Mouse (Mus musculus): ENCODE data around the gene Nphp1. TPM values are rescaled to one million over a fixed set of nuclear protein-coding genes. Genes with fewer than 3 reads are reported as not detected.
A peak's percentile ranks its signal among the peaks of the same experiment; 100 is the strongest.

The Nphp1 gene
- total RNA-seq, 2 experiments from 2014 or later: 17.6 to 20.1 TPM

DNA sequence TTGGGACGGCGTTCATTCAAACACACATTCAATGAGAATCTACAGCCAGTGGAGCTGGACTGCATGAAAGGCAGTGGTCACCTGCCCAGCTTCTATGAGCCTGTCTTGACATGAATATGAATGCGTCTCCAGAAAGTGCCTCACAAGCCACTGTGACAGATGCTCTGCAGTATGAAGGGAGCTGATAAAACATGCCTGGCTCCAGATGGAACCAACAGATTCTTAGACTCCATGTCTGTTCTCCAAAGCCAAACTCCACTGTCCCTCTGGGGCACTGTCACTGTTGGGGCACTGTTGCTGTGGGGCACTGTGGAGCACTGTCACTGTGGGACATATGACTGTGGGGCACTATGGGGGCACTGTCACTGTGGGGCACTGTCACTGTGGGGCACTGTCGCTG lies 34.6 kb downstream of the Nphp1 start:
- DNase-seq (ENCODE audit: low spot score in 2 of 2): no peak
- intact Hi-C loops (cut with DNase I): no loop called here

DNA sequence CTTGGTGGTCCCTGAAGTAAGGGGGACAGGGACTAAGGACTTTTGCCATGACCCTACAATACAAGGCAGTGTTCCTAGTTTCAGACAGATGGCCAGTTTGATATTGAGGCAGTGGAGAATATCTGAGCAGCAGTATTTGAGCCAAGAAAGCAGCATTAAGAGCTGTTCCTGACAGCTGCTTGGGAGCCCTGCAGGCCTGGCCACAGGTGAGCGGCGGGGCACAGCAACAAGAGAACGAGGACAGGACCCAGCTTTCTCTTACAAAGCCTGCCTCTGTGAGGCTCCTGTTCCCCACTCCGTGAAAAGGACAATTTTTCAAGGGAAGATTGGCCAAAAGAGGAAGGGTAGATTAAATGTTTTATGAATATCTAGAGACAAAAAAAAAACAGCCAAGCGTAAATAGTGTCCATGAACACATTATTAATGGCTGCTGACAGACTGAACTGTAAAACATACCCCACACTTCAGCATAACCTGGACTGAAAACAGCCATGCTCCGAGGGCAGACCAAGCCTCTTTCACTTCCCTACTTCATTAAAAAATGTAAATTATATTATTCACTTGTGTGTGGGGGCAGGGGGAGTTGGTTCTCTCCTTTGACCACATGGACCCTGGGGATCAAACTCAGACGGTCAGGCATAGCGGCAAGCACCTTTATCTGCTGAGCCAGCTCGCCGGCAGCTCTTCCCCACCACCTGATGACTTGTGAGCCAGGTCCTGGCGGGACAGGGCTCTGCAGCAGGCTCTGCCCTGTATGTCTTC lies 36.7 kb downstream of the Nphp1 start:
- no peak for DNase-seq (ENCODE audit: low spot score in 2 of 2)
- intact Hi-C loops (cut with DNase I): no loop called here

DNA sequence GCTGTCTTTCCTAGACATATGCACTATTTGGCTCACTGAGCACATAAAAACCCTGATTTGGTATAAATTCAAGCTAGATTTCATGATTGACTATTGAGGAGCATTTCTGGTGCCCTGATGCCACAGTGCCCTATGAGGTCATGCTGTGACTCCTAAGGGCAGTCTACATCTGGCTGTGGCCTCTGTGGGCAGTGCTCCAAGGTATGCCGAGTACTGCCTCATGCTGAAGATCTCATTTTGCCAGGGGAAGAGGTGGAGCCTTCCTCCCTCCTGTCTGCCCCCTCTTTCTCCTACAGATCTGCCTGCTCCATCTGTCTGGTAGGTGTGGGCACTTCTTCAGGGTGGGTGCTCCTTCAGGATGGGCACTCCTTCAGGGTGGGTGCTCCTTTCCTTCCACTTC lies 39.3 kb downstream of the Nphp1 start:
- intact Hi-C loops (cut with DNase I): no loop called here
- no peak for DNase-seq (ENCODE audit: low spot score in 2 of 2)

DNA sequence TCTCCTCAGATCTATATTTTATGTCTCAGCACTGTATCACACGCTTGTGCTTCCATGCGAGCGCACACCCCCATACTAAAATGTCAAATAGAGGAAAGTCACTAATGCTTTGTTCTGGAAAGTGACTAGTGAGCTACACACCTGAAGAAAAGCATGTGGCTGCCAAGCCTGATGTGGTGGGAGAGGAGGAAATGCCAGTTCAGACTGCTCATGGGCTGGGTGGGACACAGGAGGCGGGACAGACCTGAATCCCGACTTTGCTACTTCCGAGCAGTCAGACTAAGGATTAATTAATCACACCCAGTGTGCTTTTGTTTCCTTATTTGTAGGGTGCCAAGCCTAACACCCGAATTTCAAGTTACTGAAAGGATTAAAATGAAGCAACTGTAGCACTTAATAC lies 40.4 kb downstream of the Nphp1 start:
- no peak for DNase-seq (ENCODE audit: low spot score in 2 of 2)
- intact Hi-C loops (cut with DNase I): no loop called here

DNA sequence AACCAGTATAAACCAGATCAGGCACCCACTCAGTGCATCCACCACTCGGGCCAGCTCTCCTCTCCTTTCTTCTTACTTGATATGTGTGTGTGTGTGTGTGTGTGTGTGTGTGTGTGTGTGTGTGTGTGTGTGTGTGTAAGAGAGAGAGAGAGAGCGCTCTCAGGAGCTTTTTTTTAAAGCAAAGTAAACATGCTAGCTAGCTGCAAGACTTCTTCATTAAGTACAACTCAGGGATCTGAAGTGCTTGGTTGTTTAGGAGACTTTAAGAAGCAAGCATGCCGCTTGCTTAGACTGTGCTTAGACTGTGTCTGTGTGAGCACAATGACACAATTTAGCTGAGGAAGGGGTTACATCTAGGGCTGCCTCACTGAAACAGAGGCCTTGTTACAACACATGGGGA lies 46.1 kb downstream of the Nphp1 start:
- intact Hi-C loops (cut with DNase I): no loop called here
- DNase-seq (ENCODE audit: low spot score in 2 of 2): no peak

DNA sequence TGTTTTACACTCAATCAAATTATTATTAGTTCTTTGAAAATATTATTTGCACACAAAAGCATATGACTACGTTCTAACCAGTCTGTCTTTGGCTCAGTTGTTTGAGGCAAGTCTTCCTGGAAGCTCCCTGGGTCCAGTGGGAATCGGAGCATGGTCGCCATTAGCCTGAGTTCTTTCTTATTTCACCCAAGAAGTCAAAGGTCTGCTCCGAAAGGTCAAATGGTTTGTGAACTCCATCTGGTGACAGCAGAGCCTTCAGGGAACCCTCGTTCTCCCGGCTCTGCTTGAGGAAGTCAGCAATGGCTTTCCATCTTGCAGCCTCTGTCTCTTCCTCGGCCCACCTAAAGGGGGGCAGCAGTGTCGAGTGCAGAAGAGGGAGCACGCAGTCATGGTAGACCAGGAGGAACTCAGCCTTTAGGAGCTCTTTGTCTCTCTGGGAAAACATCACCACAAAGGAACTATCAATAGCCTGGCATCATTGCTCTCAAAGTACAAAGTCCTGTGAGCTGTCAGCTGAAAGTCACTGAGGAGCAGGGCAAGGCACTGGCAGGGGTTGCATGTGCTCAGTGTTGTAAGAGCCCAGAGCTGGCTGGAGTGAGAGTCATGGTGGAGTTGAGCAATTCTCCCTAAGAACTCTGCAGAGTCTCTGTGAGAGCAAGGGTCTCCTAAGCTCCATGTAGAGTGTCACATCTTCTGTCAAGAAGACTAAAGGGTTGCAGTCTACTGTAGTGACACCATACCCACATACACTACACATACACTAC lies 47.8 kb downstream of the Nphp1 start:
- intact Hi-C loops (cut with DNase I): no loop called here

DNA sequence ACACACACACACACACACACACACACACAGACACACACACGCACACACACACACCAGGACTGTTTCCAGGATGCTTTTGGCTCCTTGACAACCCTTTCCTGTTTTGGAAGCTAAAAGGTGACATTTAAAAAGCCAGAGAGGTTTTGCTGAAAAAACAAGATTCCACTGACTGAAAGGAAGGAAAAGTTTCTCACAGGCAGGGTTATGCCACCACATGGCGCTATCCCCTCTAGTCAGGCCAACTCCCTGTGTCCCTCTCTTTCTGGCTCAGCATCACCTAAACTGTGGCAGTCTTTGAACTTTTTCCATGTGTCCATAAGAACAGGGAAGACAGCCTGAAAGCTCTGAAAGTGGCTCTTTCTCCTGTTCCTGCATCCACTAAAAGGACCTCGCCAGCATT lies 50.8 kb downstream of the Nphp1 start:
- intact Hi-C loops (cut with DNase I): no loop called here
- DNase-seq (ENCODE audit: low spot score in 2 of 2): no peak

More for the DNA sequence above, 47.8 kb downstream of the Nphp1 start:
- DNase-seq (ENCODE audit: low spot score in 2 of 2): no peak

DNA sequence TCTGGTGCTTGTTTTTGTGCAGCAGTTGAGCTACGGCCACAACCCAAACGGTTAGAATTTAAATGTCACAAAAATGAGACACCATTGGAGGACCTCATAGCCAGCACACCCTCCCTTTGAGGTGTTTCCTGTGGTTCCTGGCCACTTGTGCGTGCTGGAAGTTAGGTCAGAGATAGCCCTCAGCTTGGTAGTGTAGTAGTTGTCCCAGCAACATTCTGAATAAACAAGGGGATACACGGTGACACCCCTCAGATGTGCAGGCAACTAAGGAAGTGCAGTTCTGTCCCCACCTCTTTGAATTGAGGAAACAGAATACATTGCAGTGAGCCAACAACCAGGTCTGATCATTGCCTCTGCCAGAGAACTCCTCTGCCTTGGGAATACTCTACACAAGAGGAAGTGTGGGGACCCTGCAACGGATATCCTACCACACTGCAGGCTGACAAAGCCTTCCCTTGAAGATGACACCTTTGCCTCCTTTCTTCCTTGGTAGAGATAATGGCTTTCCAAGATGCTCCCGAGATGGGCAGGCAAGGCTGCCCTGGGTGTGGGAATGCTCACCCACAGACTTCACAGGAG lies 52.0 kb downstream of the Nphp1 start:
- no peak for DNase-seq (ENCODE audit: low spot score in 2 of 2)
- intact Hi-C loops (cut with DNase I): no loop called here

DNA sequence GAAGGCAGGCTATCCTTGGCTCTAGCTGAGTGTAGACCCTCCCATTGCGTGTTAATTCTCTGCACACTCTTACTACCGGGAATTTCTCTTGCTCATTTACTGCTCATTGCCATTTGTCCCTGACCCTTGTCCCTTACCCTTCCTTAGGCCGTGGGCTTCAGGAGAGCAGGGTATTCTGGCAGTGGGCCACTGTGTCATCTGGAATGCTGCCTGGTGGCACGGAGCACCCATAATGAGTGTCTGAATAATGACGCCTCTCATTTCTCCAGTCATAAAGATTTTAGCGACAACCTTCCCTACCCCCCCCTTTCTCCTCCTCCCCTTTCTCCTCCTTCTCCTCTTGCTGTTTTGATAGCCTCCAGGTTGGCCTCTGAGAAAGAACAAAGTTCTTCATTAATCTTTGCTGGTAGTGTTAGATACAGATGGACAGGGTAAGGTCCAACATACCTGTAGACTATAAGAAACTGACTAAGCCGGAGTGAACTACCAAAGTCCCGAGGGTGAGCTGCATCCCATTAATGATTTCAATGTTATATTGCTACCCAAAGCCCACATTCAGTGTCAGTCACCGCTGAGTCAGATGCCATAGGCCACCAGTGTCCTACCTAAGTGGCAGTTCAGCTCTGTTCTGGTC lies 53.1 kb downstream of the Nphp1 start:
- no peak for DNase-seq (ENCODE audit: low spot score in 2 of 2)
- intact Hi-C loops (cut with DNase I): no loop called here

DNA sequence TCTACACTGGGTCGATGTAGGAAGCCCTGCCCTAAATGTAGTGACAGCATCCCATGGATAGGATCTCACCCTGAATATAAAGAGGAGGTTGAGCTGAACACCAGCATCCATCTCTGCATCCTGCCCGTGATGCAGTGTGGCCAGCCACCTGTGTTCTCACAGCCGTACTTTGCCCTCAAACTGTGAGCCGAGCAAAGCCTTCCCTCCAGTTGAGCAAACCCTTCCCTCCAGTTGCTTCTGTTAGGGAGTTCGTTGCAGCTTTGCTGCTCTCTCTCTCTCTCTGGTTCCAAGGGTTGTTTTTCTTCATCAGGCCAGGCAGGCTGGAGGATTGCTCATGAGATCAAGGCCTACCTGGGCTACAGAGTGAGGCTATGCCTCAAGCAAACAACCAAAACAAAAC lies 53.8 kb downstream of the Nphp1 start:
- no peak for DNase-seq (ENCODE audit: low spot score in 2 of 2)
- intact Hi-C loops (cut with DNase I): no loop called here

DNA sequence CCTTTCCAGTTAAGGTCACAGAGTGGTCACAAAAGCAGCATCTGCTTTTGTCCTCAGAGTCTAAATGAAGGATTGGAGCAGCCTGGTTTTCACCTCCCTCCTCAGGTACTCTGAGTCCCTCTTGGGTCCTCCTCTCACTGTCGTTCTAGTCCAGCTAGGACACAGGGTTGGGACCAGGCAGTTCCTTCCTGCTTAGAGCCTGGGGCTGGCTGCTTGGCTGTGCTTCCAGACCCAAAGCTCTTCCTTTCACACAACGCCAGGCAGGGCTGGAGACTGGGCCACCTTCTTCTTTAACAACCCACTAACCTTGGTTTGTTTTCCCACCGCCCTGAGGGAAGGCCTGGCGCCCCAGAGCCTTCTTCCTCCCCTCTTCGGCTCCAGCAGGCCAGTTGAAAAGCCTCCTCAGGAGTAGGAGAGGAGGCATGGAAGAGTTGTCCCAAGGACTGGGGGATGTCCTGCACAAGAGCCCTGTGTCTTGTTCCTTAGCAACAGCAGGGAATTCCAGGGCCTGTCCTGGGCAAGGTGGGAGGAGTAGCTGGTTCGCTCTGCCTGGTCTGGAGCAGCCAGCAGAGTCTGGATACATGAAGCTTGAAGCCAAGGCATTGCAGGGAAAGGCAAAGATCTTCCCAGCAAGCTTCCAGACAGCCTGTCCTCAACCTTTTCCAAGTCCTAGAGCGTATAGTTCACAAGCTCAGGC lies 58.2 kb downstream of the Nphp1 start:
- intact Hi-C loops (cut with DNase I): no loop called here
- no peak for DNase-seq (ENCODE audit: low spot score in 2 of 2)

DNA sequence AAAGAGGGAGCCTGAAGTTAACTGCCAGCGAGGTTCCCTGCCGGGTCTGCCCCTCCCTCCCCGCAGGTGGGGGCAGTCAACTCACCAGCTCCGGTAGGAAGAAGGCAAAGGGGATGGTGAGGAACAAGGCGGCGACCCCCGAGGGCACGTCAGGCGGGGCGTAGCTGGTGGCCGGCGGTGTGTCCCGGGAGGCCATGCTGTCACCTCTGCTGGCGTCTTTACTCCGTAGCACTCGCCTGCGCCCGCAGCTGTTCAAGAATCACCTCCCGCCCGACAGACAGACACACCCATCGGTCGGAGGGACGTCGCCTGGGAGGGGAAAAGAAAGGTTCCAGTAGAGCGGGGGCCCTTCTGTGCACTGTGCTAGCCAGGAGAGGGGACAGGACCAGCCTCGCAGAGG lies 59.0 kb downstream of the Nphp1 start, which contains the start of gene Mall:
Gene Mall, minus strand, starts transcription at position 262 of the 400 bp plus-strand sequence.
- DNase-seq (ENCODE audit: low spot score in 2 of 2): no peak
- intact Hi-C loops (cut with DNase I): no loop called here

DNA sequence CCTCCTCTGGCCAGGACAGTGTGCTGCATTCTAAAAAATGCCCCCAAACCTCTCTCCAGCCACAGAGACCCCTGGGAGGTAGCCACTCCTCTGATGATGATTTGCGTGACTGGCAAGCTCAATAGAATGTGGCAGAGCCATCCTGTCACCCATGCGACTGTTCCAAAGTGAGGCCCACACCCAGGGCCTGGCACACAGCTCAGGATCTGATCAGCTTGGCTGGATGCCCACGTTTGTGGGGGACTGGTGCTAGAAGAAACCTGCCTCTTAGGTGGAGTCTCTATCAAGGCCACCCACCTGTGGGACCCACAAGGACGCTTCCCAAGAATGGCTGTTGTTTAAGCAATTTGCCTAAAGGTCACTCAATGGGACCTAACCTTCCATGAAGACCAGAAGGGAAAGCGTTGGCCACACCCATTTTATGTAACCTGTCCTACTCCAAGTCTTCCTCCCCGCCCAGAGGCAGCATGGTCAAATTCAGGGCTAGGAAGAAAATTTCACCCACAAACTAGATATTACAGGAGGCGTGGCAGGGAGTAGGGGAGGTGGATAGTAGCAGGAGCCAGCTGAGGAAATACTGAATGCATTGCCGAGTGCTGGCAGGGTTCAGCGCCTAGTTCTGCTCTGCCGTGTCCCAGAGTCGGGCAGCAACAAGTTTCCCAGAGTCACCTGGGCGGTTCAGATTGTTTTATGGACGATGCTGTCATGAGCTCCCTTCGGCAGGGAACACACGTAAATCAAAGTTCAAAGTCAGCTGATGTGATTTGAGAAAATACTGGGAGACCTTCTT lies 59.8 kb downstream of the Nphp1 start:
- DNase-seq (ENCODE audit: low spot score in 2 of 2): no peak
- intact Hi-C loops (cut with DNase I): no loop called here

DNA sequence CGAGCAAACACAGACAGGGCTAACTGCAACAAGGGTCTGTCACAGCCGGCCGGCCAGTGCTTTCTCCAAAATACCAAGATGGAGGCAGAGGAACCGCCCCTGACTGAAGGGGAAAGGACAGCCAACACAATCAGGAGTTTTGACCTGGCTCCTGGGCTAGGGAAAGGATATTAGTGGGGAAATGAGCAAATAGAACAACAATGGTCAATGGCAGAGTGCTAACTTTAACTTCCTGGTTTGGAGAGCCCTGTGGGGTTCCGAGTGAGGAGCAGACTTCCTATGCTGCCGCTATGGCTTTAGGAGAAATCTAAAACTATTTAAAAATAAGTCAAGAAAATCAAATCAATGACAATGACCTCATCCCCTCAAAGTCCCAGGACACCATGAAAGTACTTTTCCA lies 60.6 kb downstream of the Nphp1 start:
- intact Hi-C loops (cut with DNase I): no loop called here
- DNase-seq (ENCODE audit: low spot score in 2 of 2): no peak

DNA sequence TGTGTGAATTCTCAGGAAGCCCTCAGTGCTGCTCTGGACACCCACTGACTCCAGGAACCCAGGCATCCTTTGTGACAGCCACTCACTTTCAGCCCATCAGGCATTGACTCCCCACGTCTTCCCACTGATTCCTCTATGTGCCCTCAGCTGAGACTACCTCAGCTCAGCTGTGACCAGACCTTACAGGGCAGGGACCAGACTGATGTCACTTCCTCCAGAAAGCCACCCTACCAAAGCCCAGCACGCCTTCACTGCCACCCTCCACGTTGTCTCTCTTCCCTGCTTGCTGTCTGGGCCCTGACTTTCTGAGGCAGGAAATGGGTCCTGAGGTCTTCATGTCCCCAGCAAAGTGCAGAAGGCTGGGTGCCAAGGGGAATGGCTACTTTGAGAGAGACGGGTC lies 65.5 kb downstream of the Nphp1 start:
- intact Hi-C loops (cut with DNase I): no loop called here
- DNase-seq (ENCODE audit: low spot score in 2 of 2): no peak

DNA sequence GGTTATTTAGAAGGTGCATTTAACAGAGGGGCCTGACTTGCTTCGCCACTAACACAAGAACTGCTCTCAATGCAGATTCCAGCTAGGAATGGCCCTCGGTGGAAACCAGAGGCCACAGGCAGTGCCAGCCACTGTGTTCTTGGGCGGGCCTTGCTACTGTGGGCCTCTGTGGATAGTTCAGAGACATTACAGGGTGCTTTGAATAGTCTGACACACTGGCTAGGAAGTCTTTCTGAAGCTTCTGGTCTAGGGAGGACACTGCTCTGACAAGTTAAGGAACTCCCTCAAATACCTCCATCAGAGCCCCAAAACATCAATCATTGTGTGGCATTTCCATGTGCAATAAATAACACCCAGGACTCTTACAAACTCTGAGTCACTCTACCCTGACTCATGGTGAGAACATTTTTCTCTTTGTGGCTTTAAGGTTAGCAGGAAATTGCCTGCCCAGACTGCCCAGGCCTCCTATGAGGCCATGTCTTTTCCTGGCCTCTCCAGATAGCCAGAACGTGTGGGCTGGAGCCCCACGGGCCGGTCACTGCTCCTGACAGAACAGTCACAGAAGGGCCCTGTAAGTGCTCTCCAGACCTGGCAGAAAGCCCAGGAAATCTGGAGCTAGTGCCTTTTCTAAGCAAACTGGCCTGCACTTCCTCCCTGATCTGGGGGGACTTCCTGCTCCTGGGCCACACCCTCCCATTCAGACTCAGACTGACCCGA lies 66.4 kb downstream of the Nphp1 start:
- intact Hi-C loops (cut with DNase I): no loop called here
- DNase-seq (ENCODE audit: low spot score in 2 of 2): peak; percentile 64 to 65

DNA sequence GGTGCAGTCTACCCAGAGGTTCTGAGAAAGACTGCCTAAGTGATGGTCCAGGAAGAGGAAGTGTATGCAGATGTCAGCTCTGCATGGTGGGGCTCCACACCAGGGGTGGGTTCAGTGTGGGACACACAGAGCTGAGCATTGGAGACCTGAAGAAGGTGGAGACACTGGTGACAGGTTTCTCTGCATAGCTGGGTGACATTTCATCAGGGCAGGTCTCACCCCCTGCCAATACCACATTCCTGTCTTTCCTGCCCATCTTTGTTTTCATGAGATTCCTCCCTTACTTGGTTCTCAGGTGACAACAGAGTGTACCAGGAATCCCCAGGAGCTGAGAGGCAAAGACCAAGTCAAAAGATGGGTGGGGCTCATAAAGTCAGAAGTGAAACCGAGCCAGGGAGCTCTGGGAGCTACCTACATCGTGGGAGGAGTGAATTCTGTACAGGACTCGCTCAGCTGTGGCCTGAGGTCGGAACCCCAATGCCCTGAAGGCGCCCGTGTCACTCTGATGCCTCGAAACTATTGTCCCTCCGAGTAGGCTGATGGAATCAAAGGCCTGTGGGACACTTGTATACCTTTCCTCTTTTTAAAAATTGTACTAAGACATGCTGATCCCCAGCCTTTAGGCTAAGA lies 69.7 kb downstream of the Nphp1 start:
- intact Hi-C loops (cut with DNase I): no loop called here

DNA sequence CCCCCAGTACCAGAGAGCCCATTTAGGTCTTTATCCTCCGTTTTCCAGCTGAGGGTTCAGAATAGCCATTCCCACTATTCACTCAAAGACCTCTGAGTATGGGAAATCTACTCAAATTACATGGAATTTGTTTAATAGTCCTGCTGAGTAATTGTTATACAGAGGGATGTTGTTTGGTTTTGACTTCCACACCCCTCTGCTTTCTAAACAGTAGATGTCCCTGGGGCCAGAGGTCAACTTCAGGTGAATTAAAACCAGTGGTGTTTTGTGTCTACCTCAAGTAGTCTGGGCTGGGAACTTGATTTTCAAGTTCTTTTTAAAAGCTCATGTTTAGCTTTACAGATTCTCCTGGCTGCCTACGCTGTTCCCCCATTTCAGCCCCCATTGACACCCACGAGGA lies 74.0 kb downstream of the Nphp1 start:
- intact Hi-C loops (cut with DNase I): no loop called here
- no peak for DNase-seq (ENCODE audit: low spot score in 2 of 2)

More for the DNA sequence above, 69.7 kb downstream of the Nphp1 start:
- no peak for DNase-seq (ENCODE audit: low spot score in 2 of 2)
